Mouse (Mus musculus) lung, postnatal 14 days (tissue): ENCODE measurements around the gene Lysmd2.
A peak's percentile ranks its signal among the peaks of the same experiment; 100 is the strongest.
"Not testable (repeated sequence)": the region's sequence is repeated elsewhere in the genome, so short reads cannot be mapped to it uniquely, and the experiment has no call there.

Source experiments
- DNase-seq: peaks from one replicate; pipeline ENCODE4 v3.0.0; 2021

Gene Lysmd2

DNA sequence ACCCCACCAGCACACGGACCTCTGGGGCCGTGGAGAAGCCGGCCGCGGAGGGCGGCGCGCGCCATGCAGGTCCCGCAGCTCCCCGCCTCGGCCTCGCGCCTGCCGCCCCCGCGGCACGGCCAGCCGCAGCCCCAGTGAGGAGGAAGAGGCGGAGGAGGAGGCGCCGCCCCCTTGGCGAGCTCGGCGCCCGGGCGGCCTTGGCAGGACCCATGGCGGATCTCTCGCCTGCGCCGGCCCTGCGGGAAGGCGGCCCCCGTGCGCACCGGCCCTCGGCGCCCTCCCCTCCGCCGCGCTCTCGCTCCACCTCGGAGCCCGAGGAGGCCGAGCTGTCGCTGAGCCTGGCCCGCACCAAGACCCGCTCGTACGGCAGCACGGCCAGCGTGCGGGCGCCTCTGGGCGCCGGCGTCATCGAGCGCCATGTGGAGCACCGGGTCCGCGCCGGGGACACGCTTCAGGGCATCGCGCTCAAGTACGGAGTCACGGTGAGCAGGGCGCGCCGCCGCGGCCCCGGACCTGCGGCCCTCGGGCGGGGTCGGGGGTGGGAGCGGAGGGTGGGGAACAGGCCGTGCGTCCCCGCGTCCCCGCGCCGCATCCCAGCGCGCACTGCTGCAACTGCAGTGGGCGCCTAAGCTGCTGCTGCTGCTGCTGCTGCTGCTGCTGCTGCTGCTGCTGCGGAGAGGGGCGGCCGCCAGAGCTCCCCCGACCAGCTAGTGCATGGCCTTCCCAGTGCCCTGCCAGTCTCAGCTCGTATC lies at the start of gene Lysmd2:
Gene Lysmd2, plus strand, starts transcription at position 186 of the 752 bp plus-strand sequence.
- peak; percentile 74 for DNase-seq

DNA sequence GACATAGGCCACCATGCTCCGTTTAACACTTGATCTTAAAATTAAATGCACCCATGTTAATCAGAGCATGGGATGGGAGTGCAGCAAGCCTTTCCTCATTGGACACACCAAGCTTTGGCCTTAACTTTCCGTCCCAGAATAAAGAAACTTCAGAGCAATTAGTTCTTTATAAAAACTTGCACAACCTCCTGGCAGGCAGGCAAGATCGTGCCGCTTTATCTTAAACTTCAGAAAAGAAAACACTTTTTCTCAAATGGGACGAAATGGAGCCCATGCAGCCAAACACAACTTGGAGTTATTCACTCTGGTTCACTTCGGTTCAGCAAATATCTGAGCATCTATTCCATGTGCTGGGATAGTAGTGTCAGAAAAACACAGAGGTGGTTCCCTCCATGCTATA lies 46.2 kb upstream of the Lysmd2 start:
- no peak for DNase-seq

DNA sequence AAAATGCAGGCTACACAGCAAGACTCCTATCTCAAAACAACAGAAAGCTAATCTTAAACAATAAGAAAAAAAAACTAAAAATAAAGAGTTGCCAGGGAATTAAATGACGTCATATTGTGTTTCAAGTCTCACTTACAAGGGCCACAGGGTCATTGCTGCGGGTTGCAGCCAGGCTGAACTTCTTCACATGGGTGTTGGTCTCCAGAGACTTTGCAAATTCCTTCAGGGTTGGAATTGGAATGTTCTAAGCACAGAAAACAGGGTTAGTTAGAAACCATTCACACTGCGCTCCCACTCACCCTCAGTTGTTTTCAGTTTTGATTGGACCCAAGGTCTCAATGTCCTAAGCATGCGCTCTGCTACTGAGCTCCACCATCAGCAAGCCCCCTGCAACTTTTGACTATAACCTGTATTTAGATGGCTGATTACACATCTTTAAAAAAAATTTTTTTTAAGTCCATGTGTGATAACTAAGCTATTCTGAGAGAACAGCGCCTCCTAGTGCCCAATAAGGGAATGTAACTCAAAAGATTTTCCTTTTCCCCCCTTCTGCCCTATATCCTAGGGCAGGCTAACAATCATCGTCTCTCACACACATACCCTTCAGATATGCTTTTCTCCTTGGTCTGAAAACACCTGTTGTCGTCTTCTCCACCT lies 43.7 kb upstream of the Lysmd2 start:
- DNase-seq, result peak; percentile 49

DNA sequence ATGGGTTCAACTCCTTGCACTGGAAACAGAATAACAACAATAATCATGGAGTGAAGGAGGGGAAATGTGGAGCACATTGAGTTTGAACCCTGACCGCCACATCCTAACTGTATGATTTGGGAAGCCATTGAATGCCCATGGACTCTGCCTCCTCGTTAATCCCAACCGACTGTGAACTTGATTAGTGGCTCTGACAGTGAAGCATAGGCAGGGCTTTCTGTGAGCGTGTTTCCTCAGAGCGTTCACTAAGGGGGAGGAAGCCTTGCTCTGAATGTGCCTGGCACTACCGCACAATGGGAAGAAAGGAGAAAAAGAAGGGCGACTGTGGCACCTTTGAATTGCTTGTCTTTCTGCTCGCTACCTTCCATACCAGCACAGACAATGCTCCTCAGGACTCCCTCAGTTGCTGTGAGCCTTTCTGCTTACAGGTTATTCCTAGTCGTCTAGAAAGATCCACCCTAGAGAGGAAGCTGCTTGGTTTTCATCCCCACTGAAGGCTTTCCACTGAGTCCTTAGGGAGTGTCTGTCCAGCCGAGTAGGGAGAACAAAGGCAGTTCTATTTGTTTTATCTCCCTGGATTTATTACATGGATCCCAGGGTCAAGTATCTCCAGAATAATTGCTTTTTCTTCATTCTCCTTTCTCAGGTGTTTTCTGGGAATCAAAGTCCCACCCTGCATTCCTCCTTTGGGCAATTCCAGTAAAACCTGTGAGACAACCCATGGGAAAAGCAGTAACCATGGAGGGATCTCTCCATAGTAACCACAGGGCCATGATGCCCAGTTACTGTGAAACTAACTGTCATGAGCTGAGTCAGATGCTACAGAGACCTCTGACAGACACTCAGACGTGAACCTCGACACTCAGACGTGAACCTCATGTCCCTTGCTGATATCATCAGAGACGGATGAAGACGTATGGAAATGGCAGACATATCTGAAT lies 35.4 kb upstream of the Lysmd2 start:
- no peak for DNase-seq

DNA sequence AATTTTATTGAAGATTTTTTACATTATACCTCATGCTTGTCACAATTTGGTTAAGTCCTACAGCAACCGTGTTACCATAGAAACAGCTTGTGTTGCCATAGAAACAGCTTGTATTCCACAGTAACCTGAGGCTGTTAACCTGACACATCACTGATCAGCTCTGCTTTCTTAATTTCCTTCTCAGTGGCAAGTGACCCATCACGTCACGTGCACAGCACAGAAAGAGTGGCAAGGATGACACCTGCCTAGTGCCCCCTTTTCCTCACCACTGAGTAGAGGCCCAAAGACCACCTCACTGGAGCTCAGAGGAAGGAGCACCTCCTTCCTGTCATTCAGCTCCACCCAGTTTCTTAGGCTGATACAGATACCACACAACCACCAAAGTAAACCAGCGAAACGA lies 32.1 kb upstream of the Lysmd2 start:
- DNase-seq, result no peak

DNA sequence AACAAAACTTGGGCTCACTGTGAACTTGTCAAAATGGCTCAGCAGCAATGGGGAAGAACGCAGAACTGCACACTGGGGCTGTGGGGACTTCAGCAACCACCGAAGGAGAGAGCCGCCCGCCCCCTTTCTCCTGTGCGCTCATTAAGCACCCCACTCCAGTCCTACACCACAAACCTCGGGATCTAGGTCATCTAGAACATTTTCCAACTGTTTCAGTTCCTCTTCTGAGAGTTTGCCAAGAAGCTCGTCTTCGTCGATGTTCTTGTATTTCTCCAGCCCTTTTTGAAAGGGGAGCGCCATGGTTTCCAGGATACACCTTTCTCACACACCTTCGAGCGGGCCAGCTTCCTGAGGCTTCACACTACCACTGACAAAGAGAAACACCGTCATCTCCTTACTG lies 28.5 kb upstream of the Lysmd2 start:
- DNase-seq, result no peak

DNA sequence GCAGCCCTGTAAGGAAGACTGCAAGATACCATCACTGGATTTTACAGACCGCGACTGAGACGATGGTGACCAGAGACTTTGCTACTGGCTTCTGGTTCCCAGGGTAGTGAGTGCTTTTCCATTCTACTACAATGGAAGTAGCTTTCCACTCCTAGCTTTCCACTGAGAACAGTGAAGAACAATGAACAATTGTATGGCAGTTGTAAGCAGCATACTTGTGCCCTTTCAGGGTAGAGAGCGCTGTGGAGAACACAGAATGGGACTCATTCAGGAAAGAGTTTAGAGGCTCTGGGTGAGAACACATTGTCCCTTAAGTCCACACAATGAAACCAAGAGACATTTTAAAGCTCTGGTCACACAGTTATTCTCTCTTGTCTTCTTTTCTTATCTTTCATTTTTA lies 27.9 kb upstream of the Lysmd2 start:
- no peak for DNase-seq

DNA sequence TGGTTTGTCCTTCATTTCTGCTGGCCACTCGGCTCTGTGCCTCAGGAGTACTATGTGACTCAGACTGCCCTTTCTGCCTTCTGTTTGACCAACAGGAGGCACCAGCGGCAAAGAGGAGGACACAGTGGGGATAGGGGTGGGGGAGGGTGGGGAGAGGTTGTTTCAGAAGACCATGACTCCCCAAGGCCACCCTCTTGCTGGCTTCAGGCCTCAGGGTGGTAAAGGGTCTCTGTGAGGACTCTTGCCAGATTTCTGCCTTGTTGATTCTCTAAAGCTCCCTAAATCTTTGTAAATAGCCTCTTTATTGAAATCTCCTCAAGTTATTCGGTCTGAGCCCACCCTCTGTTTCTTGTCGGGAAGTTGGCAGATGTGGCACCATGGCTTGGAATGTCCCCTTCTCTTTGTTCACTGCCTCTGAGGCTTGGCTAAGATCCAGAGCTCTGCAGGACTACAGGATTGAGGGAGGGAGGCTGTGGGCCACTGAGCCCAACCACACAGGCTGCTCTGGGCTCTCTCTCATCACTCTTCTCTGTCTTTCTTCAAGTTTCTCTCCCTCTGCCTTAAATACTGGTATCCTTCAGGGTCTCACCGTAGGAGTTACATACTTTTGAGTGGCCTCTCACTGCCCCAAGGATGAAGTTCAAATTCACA lies 26.2 kb upstream of the Lysmd2 start:
- DNase-seq, result peak; percentile 14

DNA sequence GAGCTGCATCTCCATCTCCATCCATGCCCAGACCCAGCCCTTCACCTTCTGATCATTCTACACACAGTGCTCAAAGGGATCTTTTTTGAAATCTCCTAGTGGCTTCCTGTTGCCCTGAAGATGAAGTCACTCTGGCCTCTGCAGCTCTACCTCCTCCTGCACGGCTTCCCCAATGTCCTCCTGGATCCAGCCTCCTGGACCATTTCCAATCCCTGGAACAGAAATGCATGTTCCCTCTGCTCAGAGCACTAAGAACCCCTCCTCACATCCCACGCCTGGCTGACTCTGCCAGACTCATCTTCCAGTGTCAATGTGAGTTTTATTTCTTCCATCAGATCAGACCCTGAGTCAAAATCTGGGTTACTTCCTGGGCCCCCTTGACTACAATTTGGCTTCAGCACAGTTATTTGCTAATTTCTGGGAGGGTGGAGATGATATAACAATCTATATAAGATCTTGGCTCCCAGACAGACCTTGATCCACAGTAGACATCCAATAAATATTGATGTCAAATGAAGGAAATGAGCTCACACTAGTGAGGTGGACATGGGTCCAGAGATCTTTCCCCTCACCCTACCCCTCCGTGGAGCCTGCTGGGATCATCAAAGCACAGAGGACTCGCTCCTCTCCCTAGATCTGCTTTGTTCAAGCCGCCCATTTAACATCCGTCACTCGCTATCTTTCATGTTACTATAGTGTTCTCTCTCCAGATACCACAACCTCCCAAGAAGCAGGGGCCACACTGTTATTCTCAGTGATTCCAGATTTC lies 25.2 kb upstream of the Lysmd2 start:
- DNase-seq, result peak; percentile 28

DNA sequence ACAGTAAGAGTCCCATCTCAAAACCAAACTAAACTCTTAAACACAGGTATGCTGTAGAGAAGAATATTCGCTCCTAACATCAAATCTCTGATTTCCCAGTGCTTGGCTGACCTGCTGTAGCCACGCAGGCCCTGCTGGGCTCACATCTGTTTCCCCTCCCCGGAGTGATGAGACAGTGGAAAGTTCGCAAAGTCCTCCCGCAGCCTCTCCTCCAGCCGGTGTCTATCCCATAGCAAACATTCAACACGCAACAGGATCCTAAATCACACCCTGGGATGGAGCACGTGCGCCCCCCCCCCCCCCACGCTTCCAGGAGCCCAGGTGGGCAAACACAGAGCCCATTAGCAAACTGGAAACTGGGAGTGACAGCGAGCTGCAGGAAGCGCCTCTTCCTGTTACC lies 24.0 kb upstream of the Lysmd2 start:
- no peak for DNase-seq

DNA sequence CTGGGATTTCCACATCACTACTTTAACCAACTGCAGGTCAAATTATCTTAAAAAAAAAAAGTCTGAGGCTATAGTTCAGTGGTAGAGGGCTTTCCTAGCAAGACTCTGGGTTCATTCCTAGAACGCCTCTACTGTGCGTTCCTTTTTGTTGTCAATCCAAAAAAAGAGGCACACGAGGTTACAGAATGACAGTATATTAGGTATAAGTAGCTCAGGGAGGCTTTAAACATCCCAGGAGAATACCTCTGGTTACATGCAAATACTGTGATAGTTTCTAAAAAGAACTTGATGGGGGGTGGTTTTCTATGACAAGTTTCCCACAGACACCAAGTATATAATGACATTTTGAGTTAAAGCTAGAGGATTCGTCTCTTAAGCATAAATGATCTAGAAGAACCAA lies 18.0 kb upstream of the Lysmd2 start:
- no peak for DNase-seq

DNA sequence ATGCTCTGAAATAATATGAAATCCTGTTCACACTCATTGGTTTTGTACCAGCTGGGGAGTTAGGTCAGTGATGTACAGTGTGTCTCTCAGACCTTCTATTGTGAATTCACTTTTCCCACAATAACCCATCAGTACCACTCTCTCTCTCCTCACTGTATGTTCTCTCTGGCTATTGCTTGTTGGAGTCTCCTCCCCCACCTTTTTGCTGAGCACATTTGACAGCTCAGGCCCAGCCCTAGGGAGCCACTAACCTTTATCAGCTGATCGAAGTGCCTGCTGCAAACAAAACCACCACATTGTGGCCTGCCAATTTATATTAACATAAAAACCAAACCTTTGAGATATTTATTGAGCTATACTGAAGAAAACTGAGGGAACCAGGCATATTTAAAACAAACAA lies 16.0 kb upstream of the Lysmd2 start:
- no peak for DNase-seq

DNA sequence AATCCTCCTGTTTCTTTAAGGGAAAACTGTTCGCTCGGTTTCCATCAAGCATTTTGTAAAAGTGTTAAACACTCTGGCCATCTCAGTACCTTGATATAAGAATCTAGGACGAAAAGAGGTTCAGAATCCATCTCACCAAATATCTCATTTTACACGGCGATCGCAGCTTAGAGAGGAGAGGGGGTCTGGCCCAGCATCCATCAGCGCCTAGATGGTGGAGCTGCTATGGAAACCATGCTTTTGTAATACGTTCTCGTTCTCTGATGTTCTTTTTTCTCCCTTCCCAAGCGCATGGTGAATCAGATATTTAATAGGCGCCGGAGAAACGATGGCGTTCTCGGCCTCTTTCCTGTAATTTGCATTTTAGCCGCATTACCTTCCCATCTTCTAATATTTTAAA lies 15.6 kb upstream of the Lysmd2 start:
- DNase-seq, result no peak

DNA sequence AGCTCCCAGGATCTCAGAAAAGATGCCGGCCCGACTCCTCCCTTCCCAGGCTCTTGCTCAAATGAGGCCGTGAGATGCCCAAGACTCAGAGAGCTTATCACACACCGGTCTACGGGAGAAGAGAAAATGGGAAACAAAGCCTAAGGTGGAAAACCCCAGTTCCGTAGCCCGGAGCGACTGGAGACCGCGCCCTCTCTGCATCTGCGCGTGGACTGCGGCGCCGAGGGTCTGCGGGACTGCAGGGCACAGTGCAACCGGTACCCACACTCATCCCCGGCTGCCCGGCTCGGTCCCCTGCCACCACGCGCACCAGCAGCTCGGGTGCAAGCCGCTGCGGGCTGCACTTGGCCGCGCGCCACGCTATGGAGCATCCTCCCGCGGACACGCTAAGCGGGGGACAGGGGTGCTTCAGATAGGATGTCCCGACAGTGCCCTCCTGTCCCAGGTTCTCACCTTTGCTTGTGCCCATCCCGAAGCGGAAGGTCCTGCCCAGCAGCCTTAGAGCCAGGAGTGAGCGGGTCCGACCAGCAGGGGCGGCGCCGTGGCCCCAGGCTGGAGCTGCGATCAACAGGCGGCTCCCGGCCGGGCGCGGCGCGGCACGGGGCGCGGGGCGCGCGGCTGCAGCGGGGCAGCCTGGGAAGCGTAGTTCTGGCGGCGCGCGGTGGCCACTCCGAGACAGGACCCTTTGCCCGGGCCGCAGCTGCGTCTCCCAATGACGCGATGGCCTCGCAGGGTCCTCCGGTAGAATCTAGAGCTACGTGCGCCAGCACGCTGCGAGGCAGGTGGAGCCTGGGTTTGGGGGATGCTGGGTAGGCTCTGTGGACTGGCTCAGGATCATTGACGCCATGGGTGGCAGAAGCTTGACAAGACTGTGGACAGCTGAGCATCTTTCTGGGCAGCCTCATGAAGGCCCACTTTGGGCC lies 14.7 kb upstream of the Lysmd2 start, which contains the start of gene Tmod2:
Gene Tmod2, minus strand, starts transcription at position 755 of the 923 bp plus-strand sequence.
- DNase-seq, result peak; percentile 30

DNA sequence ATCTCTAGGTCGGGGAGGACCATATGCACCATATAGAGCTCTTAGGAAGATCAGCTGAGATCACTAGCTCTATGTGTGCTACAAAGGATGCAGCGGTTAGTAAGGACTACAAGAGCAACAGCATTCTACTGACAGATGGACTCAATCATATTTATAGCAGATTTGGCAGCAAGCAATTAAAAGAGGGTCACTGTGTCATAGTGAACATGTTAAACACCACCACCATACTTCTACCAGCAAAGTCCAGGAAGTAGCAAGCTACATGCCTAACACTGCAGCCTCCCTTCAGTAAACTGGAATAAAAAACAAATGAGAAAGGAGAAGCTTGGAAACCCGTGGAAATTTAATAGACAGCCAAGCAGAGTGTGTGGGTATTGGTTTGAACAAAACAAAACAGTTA lies 9.0 kb upstream of the Lysmd2 start:
- no peak for DNase-seq

DNA sequence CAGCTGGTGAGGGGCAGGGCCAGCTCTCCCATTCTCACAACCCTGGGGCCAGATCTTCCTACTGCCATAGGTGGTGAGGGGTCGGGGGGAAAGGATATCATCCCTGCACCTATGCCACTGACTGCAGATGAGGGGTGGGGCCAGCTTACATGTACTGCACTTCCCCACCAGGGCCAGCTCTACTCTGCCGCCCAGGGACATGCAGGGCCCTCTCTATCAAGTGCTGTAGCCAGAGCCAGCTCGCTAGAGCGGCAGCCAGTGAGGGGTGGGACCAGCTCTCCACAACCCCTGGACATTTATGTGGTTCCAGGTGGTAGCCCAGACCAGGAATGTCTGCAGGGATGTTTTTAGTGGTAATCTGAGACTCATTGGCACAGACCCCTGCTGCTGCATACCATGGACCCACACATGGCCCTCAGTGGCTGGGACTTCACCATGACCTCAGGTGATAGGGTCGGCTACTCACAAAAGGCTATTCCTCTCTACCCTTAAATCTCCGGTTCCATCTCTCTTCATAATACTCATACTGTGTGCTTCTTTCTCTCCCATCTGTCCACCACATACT lies 6.6 kb upstream of the Lysmd2 start:
- no peak for DNase-seq

DNA sequence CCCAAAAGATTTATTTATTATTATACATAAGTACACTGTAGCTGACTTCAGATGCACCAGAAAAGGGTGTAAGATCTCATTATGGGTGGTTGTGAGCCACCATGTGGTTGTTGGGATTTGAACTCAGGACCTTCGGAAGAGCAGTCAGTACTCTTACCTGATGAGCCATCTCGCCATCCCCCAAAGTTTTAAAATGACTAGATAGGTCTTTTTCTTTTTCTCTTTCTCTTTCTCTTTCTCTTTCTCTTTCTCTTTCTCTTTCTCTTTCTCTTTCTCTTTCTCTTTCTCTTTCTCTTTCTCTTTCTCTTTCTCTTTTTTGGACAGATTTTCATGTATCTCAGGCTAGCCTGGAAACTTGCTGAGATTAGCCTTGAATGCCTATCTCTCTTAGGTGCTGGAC lies 5.8 kb upstream of the Lysmd2 start:
- DNase-seq, result not testable (repeated sequence)

DNA sequence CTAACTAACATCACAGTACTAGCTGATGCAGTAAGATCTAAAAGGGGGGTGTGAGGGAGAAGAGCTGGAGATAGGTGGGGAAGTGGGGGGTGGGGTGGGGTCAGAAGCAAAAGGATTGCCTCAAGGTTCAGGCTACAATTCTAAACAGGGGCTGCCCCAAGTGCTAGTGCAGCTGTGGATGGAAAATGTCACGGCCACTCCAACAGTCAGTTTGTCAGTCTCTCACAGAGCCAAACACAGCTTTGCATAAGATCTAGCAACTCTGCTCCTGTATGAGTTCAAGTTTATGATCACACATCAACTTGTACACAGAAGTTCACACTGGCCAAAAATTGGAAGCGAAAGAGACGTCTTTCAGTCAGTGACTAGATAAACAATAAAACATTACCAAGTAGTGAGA lies 4.1 kb upstream of the Lysmd2 start:
- no peak for DNase-seq

DNA sequence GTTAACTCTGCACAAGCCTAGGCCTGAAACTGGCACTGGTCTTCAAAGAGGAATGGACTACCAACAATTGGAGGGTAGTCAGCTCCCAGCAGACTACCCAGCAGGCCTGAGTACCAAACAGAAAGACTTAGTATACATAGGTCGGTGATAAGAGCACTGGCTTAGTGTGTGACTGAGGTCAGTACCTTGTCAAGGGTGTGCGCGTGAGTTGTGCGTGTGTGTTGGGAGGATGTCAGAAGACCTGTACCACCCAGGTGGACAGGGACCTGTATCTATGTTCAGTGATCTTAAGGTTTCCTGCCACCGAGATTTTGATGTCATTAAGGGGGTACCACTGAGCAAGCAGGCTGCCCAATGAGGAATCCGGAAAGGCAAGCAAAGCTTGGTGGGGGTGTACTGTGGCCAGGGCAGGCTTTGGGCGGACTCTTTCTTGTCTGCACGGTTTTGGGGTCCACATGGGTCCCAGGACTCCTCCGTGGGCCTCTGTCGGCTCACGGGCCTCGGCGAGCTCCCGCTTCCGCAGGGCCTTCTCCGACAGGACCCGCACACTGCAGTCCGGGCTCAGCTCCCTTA lies 472 bp upstream of the Lysmd2 start:
- DNase-seq, result no peak

DNA sequence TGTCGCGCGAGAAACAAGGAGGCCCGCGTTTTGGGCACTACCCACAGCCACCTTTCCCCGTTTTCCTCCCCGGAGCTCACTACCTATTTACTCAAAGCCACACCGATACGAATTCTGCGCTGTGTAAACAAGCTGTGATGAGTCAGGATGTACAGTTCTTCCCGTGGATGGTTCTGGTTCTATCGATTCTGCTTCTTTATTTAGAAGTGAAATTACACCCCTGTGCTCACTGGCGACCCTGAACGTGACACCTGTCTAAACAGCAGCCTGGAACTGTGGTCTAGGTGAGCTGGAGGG lies 715 bp downstream of the Lysmd2 start:
- no peak for DNase-seq
